In the genomic region with DNA sequence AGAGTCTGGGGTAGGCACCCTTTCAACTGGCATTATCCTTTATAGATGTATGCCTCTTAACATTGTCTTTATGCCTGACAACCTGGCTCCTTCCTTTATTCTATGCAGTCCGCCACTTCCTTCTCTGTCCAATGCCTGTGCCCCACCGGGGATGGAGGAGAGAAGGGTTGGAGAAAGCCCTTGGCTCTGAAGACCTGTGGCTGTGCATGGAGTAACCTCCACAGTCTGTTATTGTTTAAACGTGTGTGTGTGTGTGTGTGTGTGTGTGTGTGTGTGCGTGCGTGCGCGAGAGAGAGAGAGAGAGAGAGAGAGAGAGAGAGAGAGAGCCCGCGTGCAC, we compare ENCODE assay signal across 10 mouse cellular contexts.
DNase-seq lines count a peak whose midpoint lies in the region; ATAC-seq and TF ChIP-seq lines count a peak whose summit lies in the region.
"Had no signal": no experiment of that assay in that cellular context is flagged by ENCODE, and none has a peak within 500 bp of the region (broad histone marks: within the 10 kb centered on the region; RNA-seq: fewer than 3 reads in every experiment).

No protein-coding gene starts in this region.

- no peak for TF ChIP-seq POLR2A in spleen, adult 2 months (IDR thresholded peaks at IDR 0.05; ENCODE audit: low read depth, low read length)

- no peaks in the 10 kb centered on the region for H3K27me3 ChIP-seq in hindbrain, embryonic 15.5 days
- H3K27me3 ChIP-seq in hindbrain, embryonic 10.5 days (ENCODE audit: insufficient read depth, poor library complexity, severe bottlenecking): no peaks in the 10 kb centered on the region; the same call in 1 of the 2 replicates
- H3K27me3 ChIP-seq in spleen, adult 2 months (ENCODE audit: control insufficient read depth, insufficient read depth, low read length): no peaks in the 10 kb centered on the region
- H3K27me3 ChIP-seq in intestine, postnatal 0 days (replicated peaks; ENCODE audit: control insufficient read depth, insufficient read depth, low read length): no peaks in the 10 kb centered on the region
- H3K27me3 ChIP-seq in stomach, postnatal 0 days (ENCODE audit: control insufficient read depth, insufficient read depth, low read length): no peaks in the 10 kb centered on the region
- H3K27me3 ChIP-seq in heart, embryonic 11.5 days (ENCODE audit: control insufficient read depth, insufficient read depth, low read length): no peaks in the 10 kb centered on the region

- no peak overlapping the region for H3K9ac ChIP-seq in hindbrain, embryonic 15.5 days
- no peak overlapping the region for H3K9ac ChIP-seq in intestine, postnatal 0 days (ENCODE audit: low read depth, low read length)
- no peak overlapping the region for H3K9ac ChIP-seq in stomach, postnatal 0 days (ENCODE audit: low read length)
- H3K9ac ChIP-seq in heart, embryonic 11.5 days (ENCODE audit: low read depth, low read length): no peak overlapping the region
- H3K9ac ChIP-seq: liver, embryonic 14.5 days had no signal

- peaks cover 31% of the 10 kb centered on the region for H3K4me1 ChIP-seq in hindbrain, embryonic 15.5 days (replicated peaks)
- H3K4me1 ChIP-seq in hindbrain, embryonic 10.5 days (replicated peaks): peaks cover 47% of the 10 kb centered on the region
- peaks cover 24% of the 10 kb centered on the region; the same call in 1 of the 2 replicates for H3K4me1 ChIP-seq in spleen, adult 2 months (ENCODE audit: control insufficient read depth, insufficient read depth, insufficient read length)
- H3K4me1 ChIP-seq in intestine, postnatal 0 days (replicated peaks; ENCODE audit: control insufficient read depth, insufficient read depth, low read length): peaks cover 20% of the 10 kb centered on the region; the same call in 1 of the 2 replicates
- peaks cover 4% of the 10 kb centered on the region for H3K4me1 ChIP-seq in stomach, postnatal 0 days (replicated peaks; ENCODE audit: control insufficient read depth, insufficient read depth)
- H3K4me1 ChIP-seq in heart, embryonic 11.5 days (ENCODE audit: control insufficient read depth, insufficient read depth, low read length): peaks cover 45% of the 10 kb centered on the region

- H3K4me3 ChIP-seq in hindbrain, embryonic 15.5 days: no peak overlapping the region
- no peak overlapping the region for H3K4me3 ChIP-seq in hindbrain, embryonic 10.5 days
- peak overlapping the region; percentile 37 for H3K4me3 ChIP-seq in spleen, adult 2 months (ENCODE audit: extremely low read depth, insufficient read depth, insufficient read length)
- H3K4me3 ChIP-seq in intestine, postnatal 0 days (ENCODE audit: low read depth, low read length): no peak overlapping the region
- H3K4me3 ChIP-seq in stomach, postnatal 0 days (ENCODE audit: low read depth, low read length): no peak overlapping the region
- H3K4me3 ChIP-seq in heart, embryonic 11.5 days (ENCODE audit: low read depth, low read length): no peak overlapping the region
- H3K4me3 ChIP-seq: erythroblast, embryonic 14.5 days had no signal

- no peaks in the 10 kb centered on the region for H3K9me3 ChIP-seq in hindbrain, embryonic 15.5 days
- H3K9me3 ChIP-seq in hindbrain, embryonic 10.5 days: no peaks in the 10 kb centered on the region
- no peaks in the 10 kb centered on the region for H3K9me3 ChIP-seq in intestine, postnatal 0 days (ENCODE audit: control insufficient read depth)
- no peaks in the 10 kb centered on the region for H3K9me3 ChIP-seq in stomach, postnatal 0 days (ENCODE audit: control insufficient read depth, low read length)
- no peaks in the 10 kb centered on the region for H3K9me3 ChIP-seq in heart, embryonic 11.5 days (replicated peaks; ENCODE audit: control insufficient read depth, low read length)

- H3K36me3 ChIP-seq in hindbrain, embryonic 15.5 days: no peaks in the 10 kb centered on the region
- no peaks in the 10 kb centered on the region for H3K36me3 ChIP-seq in hindbrain, embryonic 10.5 days
- H3K36me3 ChIP-seq in spleen, adult 2 months (ENCODE audit: control insufficient read depth, insufficient read depth, low read length): no peaks in the 10 kb centered on the region
- no peaks in the 10 kb centered on the region for H3K36me3 ChIP-seq in intestine, postnatal 0 days (ENCODE audit: control insufficient read depth, insufficient read depth)
- no peaks in the 10 kb centered on the region for H3K36me3 ChIP-seq in stomach, postnatal 0 days (ENCODE audit: control insufficient read depth, insufficient read depth, low read length)
- no peaks in the 10 kb centered on the region for H3K36me3 ChIP-seq in heart, embryonic 11.5 days (ENCODE audit: control insufficient read depth, insufficient read depth, low read length)

- TF ChIP-seq CTCF in spleen, adult 2 months (IDR thresholded peaks at IDR 0.05; ENCODE audit: extremely low read depth, insufficient read depth, insufficient read length, insufficient replicate concordance): no peak
- no peak for TF ChIP-seq CTCF in intestine, postnatal 0 days (IDR thresholded peaks at IDR 0.05; ENCODE audit: low read depth)
- TF ChIP-seq CTCF in stomach, postnatal 0 days (IDR thresholded peaks at IDR 0.05; ENCODE audit: low read depth): no peak

- DNase-seq in hindbrain, embryonic 10.5 days (ENCODE audit: low spot score): no peak
- DNase-seq in spleen, adult 2 months (ENCODE audit: low read depth in 1 of 2, low spot score in 2 of 2): no peak
- no peak for DNase-seq in spleen, adult 12 weeks (ENCODE audit: low spot score)
- DNase-seq in stomach, postnatal 0 days (ENCODE audit: low spot score): no peak
- no peak for DNase-seq in gastrocnemius, postnatal 4 days (ENCODE audit: low spot score in 2 of 2)

- peak; percentile 63; the same call in 1 of the 2 replicates for ATAC-seq in hindbrain, embryonic 15.5 days (ENCODE audit: low FRiP score, low read depth)
- ATAC-seq in intestine, postnatal 0 days: peak; percentile 9; the same call in 1 of the 2 replicates
- 0 out of 2 replicates have a peak, but pooled peaks have one; percentile 1 for ATAC-seq in stomach, postnatal 0 days (ENCODE audit: low FRiP score, low TSS enrichment)
- no peak for ATAC-seq in heart, embryonic 11.5 days (replicated peaks; ENCODE audit: insufficient number of reproducible peaks, low FRiP score, low TSS enrichment)

- H3K27ac ChIP-seq in hindbrain, embryonic 15.5 days (replicated peaks): no peak overlapping the region
- no peak overlapping the region for H3K27ac ChIP-seq in hindbrain, embryonic 10.5 days
- H3K27ac ChIP-seq in spleen, adult 2 months (ENCODE audit: insufficient read depth, low read length): peak overlapping the region; percentile 64
- H3K27ac ChIP-seq in intestine, postnatal 0 days (ENCODE audit: low read depth, low read length): peak overlapping the region; percentile 86; the same call in 1 of the 2 replicates
- H3K27ac ChIP-seq in stomach, postnatal 0 days (replicated peaks): peak overlapping the region; percentile 63
- H3K27ac ChIP-seq in heart, embryonic 11.5 days (ENCODE audit: low read depth, low read length): no peak overlapping the region
- H3K27ac ChIP-seq: liver, embryonic 14.5 days had no signal

- WGBS in hindbrain, embryonic 15.5 days: 79% methylated on average over 3 of the region's 9 CpGs
- 81% methylated on average over 9 of the region's 9 CpGs for WGBS in hindbrain, embryonic 10.5 days
- 59% methylated on average over 7 of the region's 9 CpGs for WGBS in spleen, adult 2 months
- whole genome bisulfite sequencing in intestine, postnatal 0 days: 42% methylated on average over 3 of the region's 9 CpGs
- WGBS in stomach, postnatal 0 days: 65% methylated on average over 7 of the region's 9 CpGs
- 80% methylated on average over 5 of the region's 9 CpGs for WGBS in heart, embryonic 11.5 days (ENCODE audit: insufficient replicate concordance)

- no peak for TF ChIP-seq EP300 in stomach, postnatal 0 days (optimal IDR thresholded peaks at IDR 0.05)

- H3K4me2 ChIP-seq in hindbrain, embryonic 15.5 days: no peak overlapping the region
- peak overlapping the region; percentile 49 for H3K4me2 ChIP-seq in intestine, postnatal 0 days (replicated peaks; ENCODE audit: low read depth)
- no peak overlapping the region for H3K4me2 ChIP-seq in stomach, postnatal 0 days (replicated peaks; ENCODE audit: low read depth)
- no peak overlapping the region for H3K4me2 ChIP-seq in heart, embryonic 11.5 days

Comparison
In these comparisons a context has a peak if more than half of its experiments do, and no peak if none do; other contexts are left out.
1. H3K27ac ChIP-seq: peak in spleen, adult 2 months (single experiment), intestine, postnatal 0 days (single experiment) and stomach, postnatal 0 days (single experiment); none in hindbrain, embryonic 15.5 days (single experiment), hindbrain, embryonic 10.5 days (single experiment) and heart, embryonic 11.5 days (single experiment).